Mouse (Mus musculus) CH12.LX (cell line): ENCODE data around the gene Slc22a15. TPM values are rescaled to one million over a fixed set of nuclear protein-coding genes. Genes with fewer than 3 reads are reported as not detected.

Experiments
- DNase-seq: peaks from one replicate; pipeline ENCODE4 v3.0.0-alpha.2; 2013; ENCODE audit errors: extremely low read depth
- H3K27ac ChIP-seq: 2 replicates; pipeline ENCODE4 v1.5.1; 2012; ENCODE audit warnings: low read depth, mild to moderate bottlenecking, control low read depth, moderate library complexity; ENCODE audit not compliant: insufficient read depth
- H3K27me3 ChIP-seq: replicated peaks from 2 replicates; pipeline ENCODE3; 2012; ENCODE audit warnings: inconsistent platforms
- H3K36me3 ChIP-seq, 2 experiments: replicated peaks in 1 of 2; 2 replicates each; pipeline versions ENCODE3 to v1.6.1; 2012; ENCODE audit warnings: inconsistent platforms in 1 of 2, low read length in 1 of 2, mild to moderate bottlenecking in 1 of 2, mixed read lengths in 1 of 2, moderate library complexity in 1 of 2; ENCODE audit not compliant: control insufficient read depth in 1 of 2, insufficient read depth in 1 of 2
- H3K4me1 ChIP-seq, 2 experiments: 2 replicates each; pipeline ENCODE4 v1.6.1; 2012; ENCODE audit warnings: inconsistent platforms in 1 of 2, moderate library complexity in 1 of 2; ENCODE audit not compliant: insufficient read depth in 2 of 2, control insufficient read depth in 1 of 2
- H3K4me2 ChIP-seq: 2 replicates; pipeline ENCODE4 v1.6.1; 2012; ENCODE audit warnings: low read depth, mild to moderate bottlenecking, control low read depth; ENCODE audit not compliant: poor library complexity, insufficient read depth, severe bottlenecking
- H3K4me3 ChIP-seq, 3 experiments: fragments of 150-350 bp in 1 of 3; sonication (generic) in 1 of 3; replicated peaks in 1 of 3; 2 replicates each; pipeline versions ENCODE3 to v1.5.1; 2011 to 2012; ENCODE audit warnings: low read depth in 2 of 3, low read length in 2 of 3, mild to moderate bottlenecking in 2 of 3, moderate library complexity in 2 of 3, control low read depth in 1 of 3, improper control_type of control experiment in 1 of 3, inconsistent platforms in 1 of 3, mixed read lengths in 1 of 3; ENCODE audit not compliant: poor library complexity in 1 of 3
- H3K79me2 ChIP-seq: replicated peaks from 2 replicates; pipeline ENCODE4 v1.6.1; 2012; ENCODE audit warnings: mild to moderate bottlenecking, moderate library complexity; ENCODE audit not compliant: control insufficient read depth, poor library complexity, insufficient read depth, severe bottlenecking; ENCODE audit errors: extremely low read depth
- H3K9ac ChIP-seq: 2 replicates; pipeline ENCODE4 v1.6.1; 2012; ENCODE audit warnings: low read depth, mild to moderate bottlenecking, control low read depth, moderate library complexity; ENCODE audit not compliant: insufficient read depth
- H3K9me3 ChIP-seq: replicated peaks from 2 replicates; pipeline ENCODE3; 2012; ENCODE audit warnings: low read length, inconsistent platforms, mixed read lengths
- BHLHE40 ChIP-seq: IDR thresholded peaks from 2 replicates; pipeline ENCODE4 v1.6.1; 2011; ENCODE audit warnings: mild to moderate bottlenecking, low read depth, low read length, improper control_type of control experiment
- CHD1 ChIP-seq: IDR thresholded peaks from 2 replicates; pipeline ENCODE4 v1.6.1; 2012; ENCODE audit warnings: low read depth, low read length, improper control_type of control experiment, inconsistent platforms
- CHD2 ChIP-seq: IDR thresholded peaks from 2 replicates; pipeline ENCODE4 v1.6.1; 2011; ENCODE audit warnings: low read length, improper control_type of control experiment
- CTCF ChIP-seq, 2 experiments: IDR thresholded peaks in 1 of 2; conservative IDR thresholded peaks in 1 of 2; 2 replicates each; pipeline ENCODE4 v1.5.1; 2011 to 2012; ENCODE audit warnings: low read depth in 2 of 2, low read length in 2 of 2, improper control_type of control experiment in 1 of 2, inconsistent platforms in 1 of 2, mild to moderate bottlenecking in 1 of 2, moderate library complexity in 1 of 2
- E2F4 ChIP-seq: IDR thresholded peaks from 2 replicates; pipeline ENCODE4 v1.6.1; 2011; ENCODE audit warnings: low read depth, low read length, improper control_type of control experiment; ENCODE audit not compliant: insufficient replicate concordance
- EP300 ChIP-seq: IDR thresholded peaks from 2 replicates; pipeline ENCODE4 v1.6.1; 2011; ENCODE audit warnings: low read length, improper control_type of control experiment
- GABPA ChIP-seq: IDR thresholded peaks from 2 replicates; pipeline ENCODE4 v1.6.1; 2012; ENCODE audit warnings: low read depth, low read length, improper control_type of control experiment, inconsistent platforms; ENCODE audit not compliant: insufficient replicate concordance
- HCFC1 ChIP-seq: IDR thresholded peaks from 2 replicates; pipeline ENCODE4 v1.6.1; 2012; ENCODE audit warnings: low read depth, mild to moderate bottlenecking, inconsistent platforms, low read length, improper control_type of control experiment
- JUN ChIP-seq: IDR thresholded peaks from 2 replicates; pipeline ENCODE4 v1.6.1; 2011; ENCODE audit warnings: low read depth, mild to moderate bottlenecking, low read length, improper control_type of control experiment, moderate library complexity; ENCODE audit not compliant: insufficient read depth
- JUND ChIP-seq: conservative IDR thresholded peaks from 2 replicates; pipeline ENCODE4 v1.6.1; 2011; ENCODE audit warnings: low read depth, low read length, improper control_type of control experiment
- KAT2A ChIP-seq: IDR thresholded peaks from 2 replicates; pipeline ENCODE4 v1.6.1; 2012; ENCODE audit warnings: low read length, improper control_type of control experiment, inconsistent platforms; ENCODE audit not compliant: insufficient replicate concordance
- MAFK ChIP-seq: IDR thresholded peaks from 2 replicates; pipeline ENCODE4 v1.6.1; 2011; ENCODE audit warnings: low read length, improper control_type of control experiment; ENCODE audit not compliant: insufficient replicate concordance
- MAX ChIP-seq: IDR thresholded peaks from 2 replicates; pipeline ENCODE4 v1.6.1; 2011; ENCODE audit warnings: low read length, improper control_type of control experiment
- MAZ ChIP-seq: IDR thresholded peaks from 2 replicates; pipeline ENCODE4 v1.6.1; 2012; ENCODE audit warnings: low read depth, mild to moderate bottlenecking, inconsistent platforms, low read length, improper control_type of control experiment, moderate library complexity
- MXI1 ChIP-seq: IDR thresholded peaks from 2 replicates; pipeline ENCODE4 v1.6.1; 2011; ENCODE audit warnings: mild to moderate bottlenecking, low read depth, low read length, improper control_type of control experiment
- MYC ChIP-seq: IDR thresholded peaks from 2 replicates; pipeline ENCODE4 v1.6.1; 2011; ENCODE audit warnings: low read depth, mild to moderate bottlenecking, improper control_type of control experiment, low read length
- NELFE ChIP-seq: IDR thresholded peaks from 2 replicates; pipeline ENCODE4 v1.6.1; 2011; ENCODE audit warnings: low read depth, low read length, improper control_type of control experiment
- PAX5 ChIP-seq: IDR thresholded peaks from 2 replicates; pipeline ENCODE4 v1.6.1; 2012; ENCODE audit warnings: low read length, inconsistent platforms, mixed read lengths
- POLR2A ChIP-seq: IDR thresholded peaks from 2 replicates; pipeline ENCODE4 v1.6.1; 2011; ENCODE audit warnings: low read depth, mild to moderate bottlenecking, improper control_type of control experiment, low read length
- POLR2AphosphoS2 ChIP-seq: IDR thresholded peaks from 2 replicates; pipeline ENCODE4 v1.6.1; 2011; ENCODE audit warnings: low read depth, low read length, improper control_type of control experiment
- RAD21 ChIP-seq: IDR thresholded peaks from 2 replicates; pipeline ENCODE4 v1.6.1; 2011; ENCODE audit warnings: low read depth, mild to moderate bottlenecking, low read length, improper control_type of control experiment, moderate library complexity
- RCOR1 ChIP-seq: conservative IDR thresholded peaks from 2 replicates; pipeline ENCODE4 v1.6.1; 2012; ENCODE audit warnings: low read depth, mild to moderate bottlenecking, inconsistent platforms, low read length, improper control_type of control experiment
- TCF12 ChIP-seq: IDR thresholded peaks from 2 replicates; pipeline ENCODE4 v1.6.1; 2014; ENCODE audit warnings: low read depth, mild to moderate bottlenecking, inconsistent platforms, low read length, improper control_type of control experiment
- UBTF ChIP-seq: IDR thresholded peaks from 2 replicates; pipeline ENCODE4 v1.6.1; 2012; ENCODE audit warnings: low read depth, mild to moderate bottlenecking, inconsistent platforms, low read length, improper control_type of control experiment, moderate library complexity
- USF1 ChIP-seq: IDR thresholded peaks from 2 replicates; pipeline ENCODE4 v1.6.1; 2014; ENCODE audit warnings: low read depth, mild to moderate bottlenecking, inconsistent platforms, low read length, improper control_type of control experiment
- USF2 ChIP-seq: conservative IDR thresholded peaks from 2 replicates; pipeline ENCODE4 v1.6.1; 2011; ENCODE audit warnings: low read depth, low read length, improper control_type of control experiment
- ZC3H11A ChIP-seq: IDR thresholded peaks from 2 replicates; pipeline ENCODE4 v1.6.1; 2012; ENCODE audit warnings: low read depth, mild to moderate bottlenecking, inconsistent platforms, low read length, improper control_type of control experiment
- ZKSCAN1 ChIP-seq: IDR thresholded peaks from 2 replicates; pipeline ENCODE4 v1.6.1; 2012; ENCODE audit warnings: low read depth, inconsistent platforms, low read length, improper control_type of control experiment, borderline replicate concordance
- ZNF384 ChIP-seq: IDR thresholded peaks from 2 replicates; pipeline ENCODE4 v1.6.1; 2012; ENCODE audit warnings: low read depth, low read length, improper control_type of control experiment, inconsistent platforms
- dilution Hi-C: fragments of 300-500 bp; cut with MboI; formaldehyde crosslinking; loops from 2 replicates; pipeline ENCODE4 v1.14.3; 2020; ENCODE audit warnings: low sequenced_read_pairs; ENCODE audit not compliant: extremely low pct_unique_long_range_greater_than_20kb, extremely low pct_ligation_motif_present
- in situ Hi-C: fragments of 300-500 bp; cut with MboI; formaldehyde crosslinking; loops from 3 replicates; pipeline ENCODE4 v1.14.3; 2019; ENCODE audit warnings: low sequenced_read_pairs, low pct_ligation_motif_present, low pct_unique_long_range_greater_than_20kb, mixed read lengths
- polyA plus RNA-seq: library from polyadenylated mRNA; unstranded; fragments of >175 nt; gene quantifications from 2 replicates; pipeline ENCODE4 v1.2.1, GENCODE M21; 2012; ENCODE audit warnings: low read depth; ENCODE audit not compliant: insufficient read length
- total RNA-seq, 2 experiments: library from RNA; depleted of rRNA; stranded (reverse); fragments of 300-350 nt in 1 of 2; fragments of >200 nt in 1 of 2; gene quantifications; 2 replicates each; pipeline ENCODE4 v1.2.3; 2012 to 2014

The Slc22a15 gene
- total and polyA plus RNA-seq, 3 experiments = 1.8 to 7.6 (median 4.5) TPM

DNA sequence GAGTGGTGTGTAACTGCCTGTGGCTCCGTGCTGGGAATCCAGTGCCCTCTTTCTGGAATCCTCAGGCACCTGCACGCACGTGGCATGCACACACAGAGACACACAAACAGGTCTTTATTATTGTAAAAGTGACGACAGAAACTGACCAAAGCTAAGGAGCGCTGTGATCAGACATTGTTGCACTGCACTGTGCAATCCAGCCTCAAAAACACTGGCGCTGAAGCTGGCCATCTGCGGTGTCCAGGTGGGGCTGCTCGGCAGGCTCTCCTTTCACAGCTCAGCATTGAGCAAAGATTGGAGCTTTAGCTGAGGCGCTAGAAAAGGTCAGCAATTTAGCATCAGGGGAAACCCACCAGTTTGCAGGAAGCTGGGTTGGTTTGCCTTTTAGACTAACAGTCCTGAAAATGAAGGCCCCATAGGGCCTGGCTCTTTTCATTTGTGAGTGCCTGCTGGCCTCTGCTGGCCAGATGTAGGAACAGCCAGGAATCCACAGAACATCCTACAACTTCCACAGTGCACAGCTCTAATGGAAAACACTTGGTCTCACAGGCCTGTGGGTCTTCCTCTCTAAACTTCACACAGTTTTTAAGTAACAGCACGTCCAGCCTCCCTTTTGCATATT lies 111.8 kb downstream of the Slc22a15 start (continued):
- TF ChIP-seq USF2 (no peak), CHD1 (no peak), NELFE (peak; percentile 36; the same call in 1 of the 2 replicates), RAD21 (peak; percentile 99), MYC (no peak), UBTF (no peak), POLR2AphosphoS2 (no peak), RCOR1 (0 out of 2 replicates have a peak, but pooled peaks have one; percentile 22), ZKSCAN1 (no peak), MAFK (no peak), EP300 (peak; percentile 17; the same call in 1 of the 2 replicates)

DNA sequence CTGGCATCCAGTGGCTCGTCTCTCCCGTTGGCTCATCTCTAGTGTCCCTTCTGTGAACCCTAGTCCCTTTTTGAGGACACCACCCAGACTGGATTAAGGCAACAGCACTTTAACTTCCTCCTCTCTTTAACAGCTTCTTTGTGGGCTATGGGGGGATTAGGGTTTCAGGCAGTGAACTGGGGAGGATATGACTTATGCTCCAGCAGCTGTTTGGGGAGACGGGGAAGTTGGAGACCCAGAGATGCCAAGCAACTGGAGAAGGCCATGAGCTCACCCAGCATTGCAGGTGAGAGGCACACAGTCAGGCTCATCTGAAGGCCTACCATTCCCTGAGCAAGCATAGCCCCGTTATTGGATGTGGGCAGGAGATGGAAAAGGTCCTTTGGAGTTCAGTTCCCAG lies 112.3 kb downstream of the Slc22a15 start:
- Histone ChIP-seq H3K27ac (no peak overlapping the region), H3K36me3 (peaks cover 0 to 15% of the 10 kb centered on the region in 2 experiments), H3K4me2 (peak overlapping the region; percentile 24; the same call in 1 of the 2 replicates), H3K9me3 (no peaks in the 10 kb centered on the region), H3K79me2 (no peaks in the 10 kb centered on the region), H3K9ac (no peak overlapping the region), H3K4me1 (peaks cover 3 to 9% of the 10 kb centered on the region in 2 experiments), H3K4me3 (no peak overlapping the region), H3K27me3 (no peaks in the 10 kb centered on the region)
- no peak for TF ChIP-seq RAD21
- no peak for TF ChIP-seq POLR2A
- no peak for TF ChIP-seq JUND
- TF ChIP-seq CHD1 = no peak
- no peak for TF ChIP-seq ZNF384
- TF ChIP-seq MAZ = no peak
- no peak for TF ChIP-seq CTCF (conservative IDR thresholded peaks at IDR 0.05 in 1 of 2, IDR thresholded peaks at IDR 0.05 in 1 of 2; ENCODE audit: low read depth in 2 of 2, low read length in 2 of 2)
- no peak for TF ChIP-seq ZKSCAN1
- TF ChIP-seq UBTF = no peak
- no peak for TF ChIP-seq RCOR1
- TF ChIP-seq BHLHE40 = no peak
- DNase-seq = no peak
- dilution Hi-C loops = no loop called here
- in situ Hi-C loops = loop anchor here (25.0 kb wide), 2 partner anchors 500 to 850 kb away; partner anchors contain the start of gene Ttf2

DNA sequence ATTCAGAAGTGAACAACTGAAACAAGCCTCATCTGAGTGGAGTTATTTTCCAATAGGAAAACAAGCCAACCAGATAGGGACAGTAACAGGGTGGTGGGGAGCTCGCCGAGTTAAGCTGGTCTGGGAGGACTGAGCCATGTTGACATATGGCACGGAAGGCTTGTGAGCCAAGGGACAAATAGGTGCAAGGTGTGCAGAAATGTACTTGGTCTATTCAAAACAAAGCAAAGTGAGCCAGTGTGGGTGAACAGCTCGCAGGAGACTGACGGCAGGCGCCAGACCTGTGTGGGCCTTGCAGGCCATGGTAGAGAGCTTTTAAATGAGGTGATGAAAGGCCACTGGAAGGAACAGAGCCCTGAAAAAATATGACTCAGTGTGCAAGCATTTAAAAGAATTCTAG lies 116.6 kb downstream of the Slc22a15 start:
- TF ChIP-seq MAX (no peak), POLR2AphosphoS2 (no peak), UBTF (no peak), CHD2 (no peak), USF1 (no peak), PAX5 (no peak), GABPA (no peak), NELFE (no peak), TCF12 (no peak), JUN (no peak), ZKSCAN1 (no peak), MAFK (no peak), KAT2A (no peak), E2F4 (no peak), POLR2A (no peak), EP300 (no peak), MXI1 (no peak), HCFC1 (no peak), ZC3H11A (no peak)
- Histone ChIP-seq H3K4me2 (no peak overlapping the region), H3K4me1 (peaks cover 8 to 16% of the 10 kb centered on the region in 2 experiments), H3K36me3 (no peaks in the 10 kb centered on the region), H3K9me3 (no peaks in the 10 kb centered on the region), H3K27me3 (no peaks in the 10 kb centered on the region), H3K9ac (no peak overlapping the region), H3K79me2 (no peaks in the 10 kb centered on the region), H3K4me3 (no peak overlapping the region), H3K27ac (no peak overlapping the region)
- DNase-seq = no peak
- in situ Hi-C loops (loop anchor here (5.0 to 25.0 kb wide), 4 partner anchors 213 to 845 kb away; partner anchors contain the start of gene Ttf2), dilution Hi-C loops (no loop called here)
